Mouse (Mus musculus): Measurements from ENCODE around the gene Gm42420.

DNA sequence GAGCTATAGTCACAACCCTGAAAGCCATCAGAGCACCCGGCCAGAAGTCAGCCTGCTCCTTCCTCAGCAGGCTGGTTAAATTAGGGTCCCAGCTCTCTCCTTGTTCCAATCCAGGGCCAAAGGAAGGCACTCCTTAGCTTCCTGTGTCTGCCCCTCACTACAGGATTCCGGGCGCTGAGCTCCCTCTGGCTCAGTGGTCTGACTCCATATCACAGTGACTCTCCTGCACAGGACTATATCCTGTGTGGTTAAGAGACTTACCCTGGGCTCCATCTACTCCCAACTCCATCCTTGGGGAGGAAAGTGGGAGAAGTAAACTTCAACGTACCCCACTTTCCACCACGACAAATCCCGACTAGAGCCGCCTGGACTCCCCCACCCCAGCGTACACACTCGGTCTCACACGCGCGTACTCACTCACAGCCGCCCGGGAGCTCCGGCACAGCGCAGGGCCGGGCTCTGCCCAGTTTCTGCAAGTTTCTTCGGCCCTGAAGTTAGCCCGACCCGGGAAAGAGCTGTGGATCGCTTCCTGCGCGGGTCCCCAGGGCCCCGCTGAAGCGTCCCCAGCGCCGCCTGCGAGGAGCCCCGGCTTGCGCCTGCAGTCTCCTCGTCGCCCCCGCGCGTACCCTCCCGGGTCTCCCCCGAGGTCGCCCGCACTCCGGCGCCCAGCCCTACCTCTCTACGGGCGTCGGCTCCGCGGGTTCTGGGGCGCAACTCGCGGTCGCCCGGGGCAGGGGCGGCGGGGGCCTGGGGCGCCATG is 28.5 kb upstream of the Gm42420 start:
- no peak for TF ChIP-seq CTCF (conservative IDR thresholded peaks at IDR 0.05; ENCODE audit: insufficient read depth, insufficient read length, low read depth, low read length)
- no peak for TF ChIP-seq POLR2A (IDR thresholded peaks at IDR 0.05; ENCODE audit: low read depth, low read length)

All from kidney, adult 2 months (tissue).